Mouse (Mus musculus): ENCODE data around the gene Mtor.

Gene Mtor

DNA sequence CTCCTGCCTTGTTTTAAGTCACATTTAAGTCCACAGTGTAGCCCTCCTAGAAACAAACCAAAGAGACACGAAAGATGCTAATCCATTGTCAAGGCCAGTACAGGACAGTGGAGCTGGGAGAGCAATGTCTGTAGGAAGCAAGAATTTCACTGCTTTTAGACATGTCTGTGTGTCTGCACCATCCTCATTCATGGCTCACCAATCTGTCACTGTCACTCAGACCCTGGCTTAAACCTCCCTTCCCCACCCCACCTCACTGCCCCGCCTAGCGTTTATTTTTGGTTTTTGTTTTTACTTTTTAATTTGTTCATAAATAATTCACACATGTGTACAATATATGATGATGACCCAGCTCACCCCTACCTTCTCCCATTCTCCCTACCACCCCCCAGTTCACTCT is 84.1 kb downstream of the Mtor start:
- DNase-seq (ENCODE audit: low spot score in 2 of 2) = no peak

DNA sequence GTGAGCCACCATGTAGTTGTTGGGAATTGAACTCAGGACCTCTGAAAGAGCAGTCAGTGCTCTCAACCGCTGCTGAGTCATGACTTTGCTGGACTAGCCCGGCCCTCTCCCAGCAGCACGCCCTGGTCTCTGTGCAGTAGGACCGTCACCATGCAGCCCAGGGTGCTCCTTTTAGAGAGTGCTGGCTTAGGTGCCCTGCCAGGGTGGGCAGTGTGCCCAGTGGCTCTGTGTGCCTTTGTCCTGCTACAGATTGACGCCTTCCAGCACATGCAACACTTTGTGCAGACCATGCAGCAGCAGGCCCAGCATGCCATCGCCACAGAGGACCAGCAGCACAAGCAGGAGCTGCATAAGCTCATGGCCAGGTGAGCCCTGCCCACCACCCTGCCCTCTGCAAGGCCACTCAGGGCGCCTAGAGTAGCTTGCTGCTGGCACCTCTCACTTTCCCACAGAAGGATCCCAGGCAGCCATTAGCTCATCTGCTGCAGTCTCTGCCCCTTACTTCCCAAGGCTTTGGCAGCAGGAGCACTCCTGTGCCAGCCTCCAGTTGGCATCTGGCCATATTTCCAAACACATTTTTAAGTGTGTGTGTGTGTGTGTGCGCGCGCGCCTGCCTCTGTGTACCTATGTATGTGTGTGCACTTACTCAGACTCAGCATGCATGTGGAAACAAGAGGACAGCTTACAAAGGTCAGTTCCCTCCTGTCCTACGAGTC is 85.4 kb downstream of the Mtor start:
- DNase-seq (ENCODE audit: low spot score in 2 of 2) = peak in 1 of 2 experiments; percentile 32

DNA sequence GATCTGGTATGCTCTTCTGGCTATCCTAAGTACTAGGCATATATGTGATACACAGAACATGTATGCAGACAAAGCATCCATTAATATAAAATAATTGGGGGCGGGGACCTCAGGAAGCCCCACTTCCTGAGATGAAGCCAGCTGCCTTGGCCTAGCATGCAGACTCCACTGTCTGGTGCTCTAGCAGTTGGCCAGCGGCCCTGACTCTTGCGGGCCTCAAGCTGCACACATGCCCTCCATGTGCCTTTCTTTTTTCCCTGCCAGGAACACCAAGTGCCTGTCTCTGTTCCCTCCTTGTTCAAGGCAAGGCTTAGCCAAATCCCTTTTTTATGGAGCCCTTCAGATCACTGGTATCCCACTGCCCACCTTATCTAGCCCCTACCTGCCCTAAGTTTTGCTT is 87.5 kb downstream of the Mtor start:
- DNase-seq (ENCODE audit: low spot score in 2 of 2) = no peak

DNA sequence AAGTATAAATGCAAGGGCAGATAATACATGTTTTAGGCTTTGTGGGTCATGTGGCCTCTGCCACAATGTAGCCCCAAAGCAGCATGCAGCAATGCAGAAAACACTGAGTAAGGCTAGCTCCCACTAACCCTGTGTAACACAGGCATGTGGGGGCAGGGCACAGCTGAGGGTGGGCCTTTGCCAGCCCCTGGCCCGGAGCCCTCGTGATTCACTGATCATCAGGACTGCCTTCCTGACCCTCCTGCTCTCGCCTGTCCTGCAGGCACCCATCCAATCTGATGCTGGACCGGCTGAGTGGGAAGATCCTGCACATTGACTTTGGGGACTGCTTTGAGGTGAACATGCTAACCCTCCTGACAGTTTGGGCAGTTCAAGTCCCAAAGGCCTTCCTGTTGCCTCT is 100.7 kb downstream of the Mtor start:
- no peak for DNase-seq (ENCODE audit: low spot score in 2 of 2)

DNA sequence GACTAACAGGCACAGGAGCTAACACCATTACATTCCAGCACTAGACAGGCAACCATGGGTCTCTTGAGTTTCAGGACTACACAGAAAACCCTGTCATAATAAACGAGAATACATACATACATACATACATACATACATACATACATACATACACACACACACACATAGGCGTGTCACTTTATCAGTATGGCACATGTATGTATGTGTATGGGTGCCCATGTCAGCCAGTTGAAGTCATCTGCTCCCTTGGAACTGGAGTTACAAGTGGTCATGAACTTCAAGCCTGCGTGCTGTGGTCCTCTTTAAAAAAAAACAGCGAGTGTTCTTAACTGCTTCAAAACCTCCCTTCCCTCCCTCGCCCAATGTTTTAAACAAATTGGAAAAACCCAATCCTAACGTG is 109.4 kb downstream of the Mtor start:
- DNase-seq (ENCODE audit: low spot score in 2 of 2) = no peak

DNA sequence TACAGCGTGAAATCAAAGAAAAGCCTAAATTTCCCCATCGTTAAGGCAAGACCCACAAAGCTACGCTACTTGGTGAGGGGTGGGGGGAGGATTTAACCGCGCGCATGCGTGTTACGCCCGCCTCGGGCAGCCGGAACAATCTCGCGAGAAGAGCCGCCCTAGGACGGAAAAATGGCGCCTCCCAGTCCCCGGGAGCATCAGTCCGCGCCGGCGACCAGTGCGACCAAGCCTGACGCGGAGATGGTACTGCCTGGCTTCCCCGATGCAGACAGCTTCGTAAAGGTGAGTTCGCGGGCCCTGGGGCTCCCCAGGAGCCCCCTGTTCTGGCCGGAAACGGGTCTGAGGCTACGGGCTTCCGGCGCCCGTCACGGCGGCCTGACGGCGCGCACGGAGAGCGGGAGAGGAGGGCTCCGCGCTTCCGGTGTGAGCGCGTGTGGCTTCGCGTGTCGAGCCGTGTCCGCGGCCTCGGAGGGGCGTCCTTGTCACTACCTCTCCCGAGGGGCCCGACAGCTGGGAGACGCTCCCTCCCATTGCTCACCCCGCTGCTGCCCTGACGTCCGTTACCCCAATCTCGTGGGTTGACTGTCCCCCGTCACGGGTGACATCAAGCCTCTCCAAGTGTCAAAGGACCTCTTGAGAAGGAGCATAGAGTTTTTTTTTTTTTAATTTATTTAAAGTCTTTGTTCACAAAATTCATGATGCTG is 110.0 kb downstream of the Mtor start, which contains the start of gene Exosc10:
Exosc10 (plus strand) TSS at position 133 of the 704 bp plus-strand sequence.
- peak; percentile 71 to 75 for DNase-seq (ENCODE audit: low spot score in 2 of 2)

DNA sequence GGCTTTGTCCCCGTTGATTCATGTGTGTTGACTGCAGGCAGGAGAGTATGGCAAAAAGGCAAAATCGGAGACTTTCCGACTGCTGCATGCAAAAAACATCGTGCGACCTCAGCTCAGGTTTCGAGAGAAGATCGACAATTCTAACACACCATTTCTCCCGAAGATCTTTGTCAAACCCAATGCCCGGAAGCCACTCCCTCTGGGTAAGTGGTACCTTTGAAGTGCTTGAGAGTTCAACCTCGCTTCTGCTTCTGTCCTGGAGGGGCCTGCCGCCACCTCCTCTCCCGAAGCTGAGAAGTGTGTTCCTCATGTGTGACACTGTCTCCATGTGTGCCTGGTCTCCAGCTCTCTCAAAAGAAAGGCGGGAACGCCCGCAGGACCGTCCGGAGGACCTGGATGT is 114.3 kb downstream of the Mtor start:
- DNase-seq (ENCODE audit: low spot score in 2 of 2) = no peak

DNA sequence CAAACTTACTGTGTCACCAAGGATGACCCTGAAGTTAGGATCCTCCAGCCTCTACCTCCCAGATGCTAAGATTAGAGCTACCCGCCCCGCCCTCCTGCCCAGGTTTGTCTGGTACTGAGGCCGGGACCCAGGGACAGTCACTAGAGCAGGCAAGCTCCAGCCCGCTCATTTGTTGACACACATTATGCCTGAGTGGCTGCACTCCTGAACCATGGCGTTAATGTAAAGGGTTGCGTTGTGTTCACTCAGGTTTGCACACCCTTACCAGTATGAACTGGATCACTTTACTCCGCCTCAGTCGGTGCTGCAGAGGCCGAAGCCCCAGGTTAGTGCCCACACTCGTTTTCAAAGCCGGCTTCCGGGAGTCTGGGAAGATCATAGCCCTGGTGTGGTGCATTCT is 115.2 kb downstream of the Mtor start:
- no peak for DNase-seq (ENCODE audit: low spot score in 2 of 2)

DNA sequence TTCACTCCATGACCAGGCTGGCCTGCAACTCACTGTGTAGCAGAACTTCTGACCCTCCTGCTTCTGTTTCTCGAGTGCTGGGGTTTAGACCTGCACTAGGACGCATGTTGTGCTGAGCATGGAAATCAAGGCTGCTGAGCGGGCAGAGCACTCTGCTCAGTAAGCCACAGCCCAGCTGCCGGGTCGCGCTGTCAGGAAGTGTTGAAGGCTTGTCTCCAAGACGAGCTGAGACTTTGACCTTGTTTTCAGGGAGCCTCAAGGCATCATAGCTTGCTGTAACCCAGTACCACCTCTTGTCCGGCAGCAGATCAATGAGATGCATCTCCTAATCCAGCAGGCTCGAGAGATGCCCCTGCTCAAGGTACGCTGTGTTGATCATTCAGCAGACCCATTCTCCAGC is 121.7 kb downstream of the Mtor start:
- DNase-seq (ENCODE audit: low spot score in 2 of 2) = no peak

DNA sequence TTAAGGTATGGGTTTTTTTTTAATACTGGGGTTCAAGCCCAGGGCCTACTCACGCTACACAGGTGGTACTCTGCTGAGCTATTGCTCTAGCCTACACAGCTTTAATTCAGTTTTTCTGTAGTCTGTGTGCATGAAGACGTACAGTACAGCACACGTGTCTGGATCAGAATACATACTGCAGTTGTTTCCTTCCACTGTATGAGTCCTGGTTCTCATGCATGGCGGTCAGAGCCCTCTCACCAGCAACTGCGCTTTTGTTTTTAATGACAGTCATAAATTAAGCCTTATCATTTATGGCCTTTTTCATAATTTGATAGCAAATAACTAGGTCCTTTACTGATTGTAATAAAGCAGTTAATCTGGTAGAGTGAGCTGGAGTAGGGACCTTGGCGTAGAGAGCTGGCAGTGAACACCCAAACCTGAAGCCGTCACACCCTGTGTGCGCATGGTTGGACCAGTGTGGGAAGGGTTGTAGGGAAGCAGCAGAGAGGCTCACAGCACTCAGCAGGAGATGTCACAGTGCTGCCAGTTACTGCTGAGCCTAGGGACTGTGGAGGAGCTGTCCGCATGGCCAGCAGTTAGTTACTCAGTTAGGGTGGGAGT is 122.4 kb downstream of the Mtor start:
- DNase-seq (ENCODE audit: low spot score in 2 of 2) = no peak

DNA sequence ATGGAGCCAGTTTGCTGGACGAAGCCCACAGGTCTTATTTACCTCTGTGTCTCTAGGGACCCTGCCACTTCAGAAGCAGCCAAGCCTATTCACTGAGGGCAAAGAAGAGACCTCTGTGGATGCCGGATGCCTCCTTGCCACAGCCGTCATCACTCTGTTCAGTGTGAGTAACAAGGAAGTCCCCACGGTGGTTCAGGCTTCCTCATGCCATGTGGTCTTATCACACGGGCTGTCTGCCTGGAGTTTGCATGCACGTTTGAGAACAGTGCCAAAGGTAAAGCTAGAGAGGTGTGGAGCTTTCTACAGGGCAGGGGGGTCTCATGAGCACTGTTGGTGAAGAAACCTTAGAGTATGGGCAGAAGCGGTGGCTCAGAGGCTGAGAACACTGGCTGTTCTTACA is 124.8 kb downstream of the Mtor start:
- DNase-seq (ENCODE audit: low spot score in 2 of 2) = no peak

DNA sequence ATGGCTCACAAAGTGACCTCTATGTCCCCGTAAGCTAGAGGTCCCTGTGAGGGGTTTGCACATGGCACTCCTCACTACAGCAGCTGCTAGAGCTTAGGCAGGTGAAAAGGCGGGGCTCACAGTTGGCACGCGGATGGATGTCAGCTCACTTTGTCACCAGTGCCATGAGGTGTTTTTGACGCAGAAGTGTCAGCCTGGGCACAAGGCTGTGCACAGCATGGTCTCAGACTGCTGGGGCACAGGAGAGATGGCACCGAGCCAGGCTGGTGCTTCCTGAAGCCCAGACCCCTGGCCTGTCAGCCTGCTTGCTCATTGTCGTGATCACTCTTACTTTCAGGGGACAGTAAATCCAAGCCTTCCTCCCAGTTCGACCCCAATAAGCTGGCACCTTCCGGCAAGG is 132.4 kb downstream of the Mtor start:
- DNase-seq (ENCODE audit: low spot score in 2 of 2) = no peak

DNA sequence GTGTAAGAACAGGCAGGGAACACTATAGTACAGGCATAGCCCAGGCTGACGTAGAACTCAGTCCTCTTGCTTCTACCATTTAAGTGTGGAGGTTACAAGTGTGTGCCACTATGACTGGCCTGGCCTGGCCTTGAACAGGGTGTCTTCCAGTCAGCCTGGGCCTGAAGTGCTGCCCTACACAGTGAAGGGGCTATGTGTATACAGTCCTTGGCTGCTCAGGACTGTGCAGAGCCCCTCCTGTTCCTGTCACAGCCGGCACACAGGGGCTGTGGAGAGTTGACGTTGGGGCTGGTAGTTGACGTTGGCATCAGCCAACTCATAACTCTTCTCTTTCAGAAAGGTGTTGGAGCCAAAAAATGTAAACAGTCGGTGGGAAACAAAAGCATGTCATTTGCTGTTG is 133.0 kb downstream of the Mtor start:
- no peak for DNase-seq (ENCODE audit: low spot score in 2 of 2)

DNA sequence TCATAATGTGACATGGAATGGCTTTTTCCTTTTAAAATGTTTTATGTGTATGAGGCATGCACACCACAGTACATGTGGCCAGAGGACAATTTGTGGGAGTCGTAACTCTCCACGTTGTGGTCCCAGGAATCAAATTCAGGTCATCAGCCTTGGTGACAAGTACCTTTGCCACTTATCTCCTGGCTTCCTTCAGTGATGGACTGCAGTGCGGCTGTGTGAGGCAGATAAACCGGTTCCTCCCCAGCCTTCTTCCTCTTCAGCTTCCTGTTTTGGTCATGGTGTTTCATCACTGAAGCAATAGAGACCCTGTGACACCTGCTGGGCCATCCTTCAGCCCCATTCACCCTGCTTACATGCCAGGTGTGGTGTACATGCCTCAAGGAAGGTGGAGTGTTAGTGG is 134.8 kb downstream of the Mtor start:
- no peak for DNase-seq (ENCODE audit: low spot score in 2 of 2)

DNA sequence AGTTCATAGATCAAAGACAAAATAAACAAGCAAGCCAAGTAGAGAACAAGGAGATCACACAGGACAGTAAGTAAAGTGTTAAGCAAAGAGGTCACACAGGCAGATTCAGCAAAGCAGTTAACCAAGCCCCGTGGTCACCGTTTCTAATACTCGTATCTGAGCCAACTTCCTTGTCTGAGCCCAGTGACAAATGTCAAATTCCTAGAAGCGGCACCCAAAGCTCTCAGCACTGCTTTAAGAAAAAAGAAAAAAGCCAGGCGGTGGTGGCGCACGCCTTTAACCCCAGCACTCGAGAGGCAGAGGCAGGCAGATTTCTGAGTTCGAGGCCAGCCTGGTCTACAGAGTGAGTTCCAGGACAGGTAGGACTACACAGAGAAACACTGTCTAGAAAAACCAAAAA is 138.2 kb downstream of the Mtor start:
- DNase-seq (ENCODE audit: low spot score in 2 of 2) = no peak

DNA sequence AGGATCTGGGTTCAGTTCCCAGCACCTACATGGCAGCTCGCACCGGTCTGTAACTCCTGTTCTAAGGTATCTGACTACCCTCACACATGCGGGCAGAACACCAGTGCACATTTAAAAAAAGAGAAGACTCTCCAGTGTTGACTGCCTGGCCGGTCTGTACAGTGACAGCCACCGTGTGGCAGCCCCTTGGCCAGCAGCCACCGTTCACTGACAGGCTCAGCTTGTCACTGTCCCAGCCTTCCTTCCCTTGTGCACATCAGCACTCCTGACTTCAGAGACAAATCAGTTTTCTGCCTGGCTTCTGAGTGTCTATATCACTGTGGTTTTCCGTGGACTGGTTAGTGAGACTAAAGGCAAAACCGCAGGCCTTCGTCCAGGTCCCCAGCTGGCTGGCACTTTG is 140.4 kb downstream of the Mtor start:
- no peak for DNase-seq (ENCODE audit: low spot score in 2 of 2)

DNA sequence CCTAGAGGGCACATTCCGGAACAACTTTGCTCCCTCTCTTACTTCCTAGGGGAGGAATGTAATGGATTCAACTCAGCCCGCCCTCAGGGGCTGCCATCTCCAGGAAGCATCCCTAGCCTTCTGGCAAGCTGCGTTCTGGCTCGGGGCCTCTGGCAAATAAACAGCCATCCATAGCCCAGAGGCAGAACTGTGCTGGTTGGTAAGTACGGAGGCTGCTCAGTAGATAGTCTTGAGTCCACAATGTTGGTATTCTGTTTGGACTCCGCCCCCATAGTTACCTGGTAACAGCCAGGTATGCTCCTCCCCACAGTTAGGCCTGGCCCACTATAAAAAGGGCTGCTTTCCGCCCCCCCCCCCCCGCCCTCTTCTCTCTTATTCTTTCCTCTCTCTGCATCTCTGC is 141.2 kb downstream of the Mtor start:
- no peak for DNase-seq (ENCODE audit: low spot score in 2 of 2)

DNA sequence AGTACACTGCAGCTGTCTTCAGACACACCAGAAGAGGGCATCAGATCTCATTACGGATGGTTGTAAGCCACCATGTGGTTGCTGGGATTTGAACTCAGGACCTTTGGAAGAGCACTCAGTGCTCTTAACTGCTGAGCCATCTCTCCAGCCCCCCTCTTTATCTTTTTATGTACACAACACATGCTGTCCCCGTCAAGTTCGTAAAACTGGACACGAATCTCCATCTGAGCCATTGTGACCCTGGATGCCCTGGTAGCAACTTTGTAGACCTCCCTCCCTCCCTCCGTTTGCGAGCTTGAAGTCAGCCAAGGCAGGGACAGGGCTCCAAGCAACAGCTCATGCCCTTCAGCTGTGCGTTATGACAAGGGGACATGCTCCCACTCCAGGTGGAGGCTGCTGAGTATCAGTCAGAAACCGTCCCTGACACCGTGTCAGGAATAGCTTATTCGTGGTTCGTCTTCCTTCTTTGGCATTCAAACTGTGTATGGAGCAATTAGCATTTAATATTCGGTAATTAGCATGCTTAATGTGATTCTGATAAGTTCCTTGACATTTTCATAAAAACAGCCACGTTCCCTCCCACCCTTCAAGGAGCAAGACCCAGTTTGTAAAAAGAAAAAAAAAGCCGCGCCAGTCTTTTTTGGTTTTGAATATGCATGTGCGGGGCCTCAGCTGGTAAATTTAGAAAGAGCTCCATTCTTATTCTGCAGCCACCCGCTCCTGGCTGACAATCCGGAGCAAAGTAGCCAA is 142.2 kb downstream of the Mtor start:
- DNase-seq (ENCODE audit: low spot score in 2 of 2) = no peak

DNA sequence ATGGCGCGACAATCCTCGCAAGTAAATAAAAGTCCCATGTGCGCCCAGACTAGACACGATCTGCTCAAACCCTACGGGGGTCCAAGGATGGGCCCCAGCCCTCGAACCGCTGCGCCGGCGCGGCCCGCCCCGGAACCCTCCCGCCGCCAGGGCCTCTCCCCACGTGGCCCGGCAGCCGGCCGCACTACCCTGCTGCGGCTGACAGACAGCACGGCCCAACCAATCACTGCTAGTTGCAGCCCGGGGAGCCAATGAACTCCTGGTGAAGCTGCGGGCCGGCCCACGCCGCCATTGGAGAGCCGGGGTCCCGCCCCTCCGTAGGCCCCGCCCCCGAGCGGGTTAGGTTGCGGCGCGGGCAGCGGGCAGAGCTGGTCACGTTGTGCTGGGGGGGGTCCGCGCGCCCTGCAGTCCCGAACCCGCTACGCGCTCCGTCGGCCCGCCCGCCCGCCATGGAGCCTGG is 142.8 kb downstream of the Mtor start, which contains the start of gene Srm:
Srm (plus strand) TSS at position 333 of the 460 bp plus-strand sequence.
- peak; percentile 99 for DNase-seq (ENCODE audit: low spot score in 2 of 2)

DNA sequence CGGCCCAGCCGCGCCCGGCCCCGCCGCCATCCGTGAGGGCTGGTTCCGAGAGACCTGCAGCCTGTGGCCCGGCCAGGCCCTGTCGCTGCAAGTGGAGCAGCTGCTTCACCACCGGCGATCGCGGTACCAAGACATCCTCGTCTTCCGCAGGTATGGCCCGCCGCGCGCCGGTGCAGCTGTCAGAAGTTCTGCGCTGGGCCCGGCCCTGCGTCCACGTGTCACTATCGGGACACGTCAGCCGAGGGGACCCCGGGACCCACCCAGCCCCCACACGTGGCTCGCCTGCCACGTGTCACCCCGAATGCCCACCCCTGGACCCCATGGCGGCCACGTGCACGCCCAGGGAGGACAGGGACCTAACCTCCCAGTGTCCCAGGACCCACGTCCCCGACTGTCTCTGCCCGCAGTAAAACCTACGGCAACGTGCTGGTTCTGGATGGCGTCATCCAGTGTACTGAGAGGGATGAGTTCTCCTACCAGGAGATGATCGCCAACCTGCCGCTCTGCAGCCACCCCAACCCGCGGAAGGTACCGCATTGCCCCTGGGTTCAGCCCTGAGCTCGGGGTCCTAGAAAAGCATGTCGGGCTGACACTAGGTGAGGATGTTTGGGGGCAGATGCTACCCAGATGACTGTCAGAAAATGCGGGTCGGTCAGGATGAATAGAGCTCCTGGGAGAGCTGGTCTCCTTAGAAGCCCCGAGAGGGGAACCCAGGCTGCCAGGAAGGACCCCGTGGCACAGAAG is 143.4 kb downstream of the Mtor start:
- DNase-seq (ENCODE audit: low spot score in 2 of 2) = peak in 1 of 2 experiments; percentile 42

DNA sequence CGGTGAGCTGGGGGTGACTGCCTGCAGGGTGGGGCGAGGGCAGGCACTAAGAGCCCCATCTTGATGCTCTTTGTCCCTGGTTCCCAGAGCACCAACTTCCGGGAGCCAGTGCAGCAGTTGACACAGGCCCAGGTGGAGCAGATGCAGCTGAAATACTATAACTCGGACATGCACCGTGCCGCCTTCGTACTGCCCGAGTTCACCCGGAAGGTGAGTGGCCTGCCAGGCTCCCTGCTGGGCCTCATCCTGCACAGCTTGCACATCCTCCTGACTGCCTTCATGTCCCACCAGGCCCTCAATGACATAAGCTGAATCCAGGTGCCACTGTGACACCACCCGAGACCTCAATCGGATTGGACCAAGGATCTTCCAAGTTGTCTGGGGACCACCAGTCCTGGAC is 145.6 kb downstream of the Mtor start:
- no peak for DNase-seq (ENCODE audit: low spot score in 2 of 2)

All from right cerebral cortex, postnatal 36 days (tissue).